Mouse (Mus musculus) cerebellum, adult 11-12 months (tissue): ENCODE measurements around the gene Tnn.

Source experiments
- DNase-seq: peaks from one replicate; pipeline ENCODE4 v3.0.0; 2022

Tnn gene

DNA sequence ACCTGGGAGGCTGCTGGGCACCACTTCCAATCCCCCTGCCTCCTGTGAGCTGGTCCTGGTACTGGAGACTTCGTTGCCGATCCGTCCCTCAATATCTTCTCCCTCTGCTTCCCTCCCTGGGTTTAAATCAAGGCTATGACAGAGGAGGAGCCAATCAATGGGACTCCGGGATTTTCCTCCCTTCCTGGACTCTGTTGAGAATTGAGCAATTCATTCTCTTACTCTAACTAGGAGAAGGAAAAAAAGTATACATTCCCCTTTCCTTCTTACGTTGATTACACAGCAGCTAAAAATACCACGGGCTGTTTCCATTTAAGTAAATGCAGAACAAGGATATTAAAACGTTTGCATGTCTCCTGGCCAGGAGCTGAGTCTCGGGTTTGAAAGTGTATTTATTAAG, at the start of gene Tnn:
Gene Tnn, minus strand, starts transcription at position 101 of the 400 bp plus-strand sequence.
- no peak for DNase-seq

DNA sequence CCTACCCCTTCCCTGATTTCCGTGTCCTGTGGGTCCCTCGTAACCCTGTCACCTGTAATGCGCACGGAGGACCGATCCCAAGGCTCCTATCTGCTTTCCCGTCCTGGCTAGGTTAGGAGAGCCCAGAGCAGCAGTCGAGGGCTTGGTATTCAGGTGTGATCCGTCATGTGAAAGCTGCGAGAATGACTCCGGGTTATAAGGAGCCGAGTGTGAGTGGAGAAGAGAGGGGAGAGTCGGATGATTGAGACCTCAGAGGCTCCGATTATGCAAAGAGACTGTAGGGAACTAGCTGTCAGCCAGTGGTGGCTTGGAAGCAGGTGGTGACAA, 41.9 kb upstream of the Tnn start:
- no peak for DNase-seq

DNA sequence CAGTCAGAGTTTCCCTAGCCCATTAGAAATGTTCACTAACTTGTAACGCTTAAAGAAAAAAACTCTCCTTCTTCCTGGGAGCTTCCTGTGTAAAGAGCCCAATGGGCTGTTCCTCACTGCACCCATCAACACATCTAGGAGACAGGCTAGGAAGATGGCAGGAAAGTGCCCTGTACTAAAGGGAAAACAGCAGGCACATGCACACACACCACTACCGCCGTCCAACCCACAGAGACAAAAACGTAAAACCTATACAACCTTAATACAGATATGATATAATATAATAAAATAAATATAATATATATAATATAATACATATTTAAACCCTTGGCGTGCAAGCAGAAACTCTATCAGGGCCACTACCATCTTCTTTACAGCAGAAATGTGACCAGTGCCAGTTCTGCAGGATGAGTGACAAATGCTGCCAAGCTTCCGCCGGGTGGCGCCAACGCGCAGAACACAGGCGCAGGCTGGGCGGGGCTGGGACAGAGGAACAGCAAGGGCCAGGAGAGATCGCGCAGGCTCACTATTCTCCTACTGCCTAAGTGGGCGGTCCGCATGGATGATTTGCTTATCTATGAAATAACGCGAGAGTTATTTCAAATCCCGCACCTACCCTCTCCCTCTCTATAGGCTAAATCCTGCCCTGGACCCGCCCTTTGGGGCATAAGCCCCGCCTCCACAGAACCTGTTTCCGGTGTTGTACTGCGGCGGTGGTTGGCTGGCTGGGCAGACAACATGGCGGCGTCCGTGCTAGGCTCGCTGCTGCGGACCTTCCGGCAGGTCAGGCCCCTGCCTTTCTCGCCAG, 41.4 kb upstream of the Tnn start, which contains the start of gene Mrps14:
Gene Mrps14, plus strand, starts transcription at position 687 of the 808 bp plus-strand sequence.
- DNase-seq: peak; percentile 99

DNA sequence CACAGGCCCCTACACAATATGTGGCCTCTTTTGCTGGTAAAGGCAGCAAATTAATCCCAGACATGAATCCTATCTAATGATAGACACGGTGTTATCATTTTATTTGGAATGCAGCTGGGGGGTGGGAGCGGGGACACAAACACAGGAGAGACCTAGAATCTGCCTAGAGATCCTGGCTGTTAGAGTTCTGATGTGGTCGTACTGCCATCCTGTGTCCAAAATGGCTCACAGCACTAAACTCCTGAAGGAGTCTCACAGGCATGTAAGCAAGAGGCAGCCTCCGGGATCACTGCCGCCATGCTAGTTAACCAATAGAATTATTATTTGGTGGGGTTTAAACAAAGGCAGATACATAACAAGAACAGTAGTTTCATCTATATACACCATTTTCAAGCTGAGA, 31.1 kb upstream of the Tnn start:
- no peak for DNase-seq

DNA sequence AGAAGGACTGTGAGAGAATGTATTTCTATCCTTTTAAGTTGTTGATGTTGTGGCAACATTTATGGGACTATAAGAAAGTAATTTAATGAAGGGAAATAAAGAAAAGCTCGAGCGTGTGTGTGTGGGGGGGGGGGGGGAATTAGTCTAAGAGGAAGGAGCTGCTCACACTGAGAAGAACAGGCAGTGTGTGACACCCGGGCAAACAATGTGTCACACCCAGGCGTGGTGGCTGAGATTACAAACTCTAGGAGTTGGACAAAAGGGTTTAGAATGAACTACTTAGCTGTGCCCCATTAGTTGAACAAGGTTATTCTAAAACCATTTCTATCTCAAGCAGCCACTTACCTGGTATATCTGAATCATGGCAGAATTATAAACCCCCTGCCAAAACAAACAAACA, 27.8 kb upstream of the Tnn start:
- no peak for DNase-seq

DNA sequence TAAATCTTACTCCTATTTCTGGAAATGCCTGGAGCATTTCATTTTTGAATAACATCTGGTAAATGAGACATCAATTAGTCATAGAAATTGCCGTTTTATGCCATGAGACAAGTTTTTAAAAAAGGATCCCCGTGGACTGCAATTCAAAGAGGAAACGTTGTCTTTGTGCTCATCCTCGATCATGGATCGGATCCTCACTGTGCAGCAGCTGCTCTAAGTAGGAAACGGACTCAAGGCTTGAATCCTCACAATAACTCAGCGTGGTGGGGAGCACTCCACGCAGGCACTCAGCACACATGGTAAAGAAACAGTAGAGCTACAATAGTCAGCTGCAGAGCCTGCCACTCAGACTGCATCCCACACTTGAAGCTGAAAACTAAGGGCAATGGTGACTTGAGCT, 23.5 kb upstream of the Tnn start:
- no peak for DNase-seq

DNA sequence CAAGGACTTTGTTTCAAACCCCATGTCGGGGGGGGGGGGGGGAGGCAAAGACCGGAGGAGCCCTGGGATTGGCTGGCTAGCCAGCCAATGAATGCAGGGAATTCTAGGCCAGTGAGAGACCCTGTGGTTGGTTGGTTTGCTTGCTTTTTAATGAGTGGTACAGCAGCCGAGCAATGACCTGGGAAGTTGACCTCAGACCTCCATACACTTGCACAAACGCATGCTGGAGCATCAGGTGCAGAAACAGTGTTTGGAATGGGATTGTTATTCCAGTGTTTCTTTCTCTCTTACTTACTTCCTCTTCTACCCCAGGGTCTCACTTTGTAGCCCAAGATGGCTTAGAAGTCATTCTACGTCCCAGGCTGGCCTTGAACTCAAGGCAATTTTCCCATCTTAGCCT, 13.2 kb upstream of the Tnn start:
- DNase-seq: no peak

DNA sequence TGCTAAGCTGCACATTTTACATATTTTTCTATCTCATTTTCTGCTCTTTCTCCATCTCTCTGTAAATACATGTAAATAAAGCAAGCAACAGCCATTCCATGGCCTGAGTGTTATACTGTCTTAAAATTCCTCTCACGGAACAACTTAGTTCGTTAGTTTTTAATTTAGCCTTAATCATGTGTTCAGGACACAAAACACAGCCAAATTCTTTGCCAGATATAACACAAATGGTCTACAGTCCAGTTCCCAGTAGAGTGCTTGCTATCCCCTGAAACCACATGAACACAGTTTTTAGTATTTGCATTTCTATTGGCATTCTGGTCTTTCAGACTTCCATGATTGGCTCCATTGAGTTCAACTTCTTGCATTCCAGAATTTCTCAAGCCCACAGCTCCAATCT, 4.8 kb upstream of the Tnn start:
- no peak for DNase-seq

DNA sequence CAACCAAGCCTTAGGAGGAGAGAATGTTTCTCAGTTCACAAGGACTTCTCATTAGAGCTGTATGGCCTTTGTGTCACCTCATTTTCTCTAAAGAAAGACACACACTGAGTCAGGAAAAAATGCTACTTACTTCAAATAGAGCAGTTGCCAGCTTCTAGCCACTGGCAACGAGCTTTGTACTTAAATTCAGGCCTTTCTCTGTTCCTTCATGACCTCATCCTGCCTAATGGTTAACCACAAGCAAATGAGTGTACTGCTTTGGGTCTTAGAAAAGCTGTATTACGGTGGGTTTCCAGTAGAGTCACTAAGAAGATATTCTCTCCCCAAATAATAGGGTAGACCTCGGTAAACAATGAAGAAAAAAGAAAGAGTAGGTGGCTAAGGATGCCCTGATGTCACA, 2.7 kb downstream of the Tnn start:
- DNase-seq: no peak

DNA sequence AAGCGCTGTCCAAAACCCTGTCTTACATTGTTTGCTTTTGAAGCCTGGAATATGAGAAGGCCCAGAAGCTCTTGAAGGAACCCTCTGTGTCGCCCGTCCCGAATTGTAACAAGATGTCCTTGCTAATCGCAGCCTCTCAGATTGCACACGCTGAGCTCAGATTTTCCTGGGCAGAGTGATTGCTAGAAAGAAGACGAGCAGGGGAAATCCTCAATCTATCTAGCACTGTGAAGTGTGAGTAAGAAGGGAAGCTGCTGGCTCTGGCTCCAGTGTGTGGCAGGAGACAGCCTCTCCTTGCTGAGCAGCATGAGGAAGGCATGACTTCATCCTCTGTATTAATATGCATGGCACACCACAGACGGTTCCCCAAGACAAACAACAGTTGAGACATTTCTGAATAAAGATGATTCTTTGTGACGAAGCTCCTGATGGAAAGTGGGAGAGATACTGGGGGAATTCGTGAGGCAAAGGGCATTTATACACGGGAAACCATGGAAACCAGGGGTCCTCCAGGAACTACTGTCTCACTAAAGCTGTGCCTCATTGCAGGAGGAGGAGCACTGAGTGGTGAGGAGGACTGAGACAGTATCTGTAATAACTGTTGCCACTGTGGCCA, 4.0 kb downstream of the Tnn start:
- no peak for DNase-seq

DNA sequence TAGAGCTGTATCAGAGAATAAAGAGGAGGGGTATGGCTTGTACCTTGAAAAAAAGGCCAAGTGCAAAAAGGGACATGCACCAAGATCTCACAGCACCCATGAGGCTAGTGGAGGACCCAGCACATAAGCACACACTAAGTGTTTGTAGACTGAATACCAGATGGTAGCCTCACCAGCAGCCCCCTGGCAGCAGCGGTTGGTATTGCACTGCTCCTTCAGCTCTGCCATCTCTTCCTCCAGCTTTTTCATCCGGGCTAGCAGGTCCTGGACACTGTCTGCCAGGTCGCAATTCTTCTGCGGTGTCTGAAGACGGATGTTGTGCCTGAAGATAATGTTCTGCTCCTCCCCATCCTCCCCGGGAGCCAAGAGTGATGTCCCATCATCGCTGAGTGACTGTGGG, 6.1 kb downstream of the Tnn start:
- no peak for DNase-seq

DNA sequence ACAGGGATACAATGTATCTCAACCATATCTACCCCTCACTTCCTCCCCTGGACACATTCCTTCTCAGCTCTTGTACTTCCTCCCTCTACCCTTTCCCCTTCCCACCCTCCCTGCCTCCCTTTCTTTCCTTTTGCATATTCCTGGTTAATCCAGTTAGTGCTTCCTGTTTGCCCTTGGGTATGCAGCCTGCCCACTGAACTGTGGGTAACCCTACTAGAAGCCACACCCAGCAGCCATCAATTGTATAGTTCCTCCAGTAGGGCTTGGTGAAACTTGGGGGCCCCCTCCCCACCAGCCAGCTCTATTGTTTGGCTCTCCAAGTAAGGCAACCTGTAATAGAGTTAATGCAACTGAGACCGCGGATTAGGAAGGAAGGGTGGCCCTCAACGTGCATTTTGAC, 7.8 kb downstream of the Tnn start:
- no peak for DNase-seq

DNA sequence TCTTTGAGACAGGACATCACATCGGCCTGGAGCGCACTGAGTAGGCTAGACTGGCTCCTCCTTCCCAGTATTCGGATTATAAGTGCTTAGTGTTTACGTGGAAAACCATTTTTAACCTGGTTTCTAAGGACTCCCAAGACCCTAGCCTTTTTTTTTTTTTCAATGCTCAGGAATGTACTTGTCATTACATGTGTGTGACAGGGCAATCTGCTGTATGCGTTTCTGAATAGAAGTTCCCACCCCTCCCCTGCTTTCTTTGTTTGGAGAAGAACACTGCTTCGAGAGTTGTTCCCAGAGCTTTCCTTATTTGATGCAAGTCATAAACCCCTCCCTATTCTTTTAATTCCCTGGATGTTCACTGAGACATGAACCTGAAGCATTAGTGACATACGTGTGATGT, 9.0 kb downstream of the Tnn start:
- DNase-seq: no peak

DNA sequence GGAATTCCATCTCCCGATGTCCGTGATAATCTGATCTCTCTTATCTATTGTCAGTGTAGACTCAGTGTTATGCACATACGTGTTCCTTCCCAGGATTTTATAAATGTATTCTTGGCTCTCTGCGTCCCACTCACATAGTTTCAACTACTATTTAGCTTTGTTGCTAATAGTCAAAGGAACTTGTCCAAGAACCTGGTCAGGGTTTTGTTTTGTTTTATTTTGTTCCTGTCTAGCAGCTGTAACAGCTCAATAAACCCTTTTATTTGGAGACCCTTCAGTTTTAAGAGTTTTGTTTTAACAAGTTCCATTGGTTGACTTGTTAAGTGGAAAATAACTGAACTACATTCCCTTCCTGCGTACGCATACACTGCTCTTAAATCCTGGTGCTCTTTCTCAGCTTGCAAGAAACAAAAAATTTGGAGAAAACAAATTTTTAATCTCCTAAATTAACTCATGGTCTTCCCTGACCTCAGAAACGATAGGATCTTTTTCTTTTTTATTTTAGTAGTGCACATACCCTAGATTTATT, 17.0 kb downstream of the Tnn start:
- no peak for DNase-seq

DNA sequence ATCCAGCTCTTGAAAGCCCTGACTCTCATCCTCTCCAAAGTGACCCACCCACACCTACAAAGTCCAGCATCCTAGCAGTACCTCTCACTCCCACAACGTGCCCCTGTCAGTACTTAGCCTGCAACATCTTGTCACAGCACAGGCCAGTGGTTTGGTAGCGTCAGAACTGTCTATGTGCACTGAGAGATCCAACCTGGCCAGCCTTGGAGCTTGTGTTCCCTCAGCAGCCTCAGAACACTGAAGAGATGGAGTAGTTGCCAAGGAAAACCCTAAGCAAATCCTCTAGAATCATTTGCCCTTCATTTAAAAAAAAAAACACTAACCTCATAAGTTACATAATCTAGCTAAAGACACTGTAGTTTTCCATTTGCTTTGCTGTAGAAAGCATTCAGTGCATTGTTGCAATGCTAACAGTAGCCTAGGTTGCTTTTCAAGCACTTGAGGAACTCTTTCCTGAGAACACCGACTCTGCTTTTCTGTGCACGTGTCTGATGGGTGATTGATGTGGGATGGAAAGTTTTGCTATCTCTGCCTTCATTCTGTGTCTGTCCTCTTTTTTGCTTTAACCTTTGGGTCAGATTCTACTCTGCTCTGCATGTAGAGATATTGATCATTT, 19.8 kb downstream of the Tnn start:
- no peak for DNase-seq

DNA sequence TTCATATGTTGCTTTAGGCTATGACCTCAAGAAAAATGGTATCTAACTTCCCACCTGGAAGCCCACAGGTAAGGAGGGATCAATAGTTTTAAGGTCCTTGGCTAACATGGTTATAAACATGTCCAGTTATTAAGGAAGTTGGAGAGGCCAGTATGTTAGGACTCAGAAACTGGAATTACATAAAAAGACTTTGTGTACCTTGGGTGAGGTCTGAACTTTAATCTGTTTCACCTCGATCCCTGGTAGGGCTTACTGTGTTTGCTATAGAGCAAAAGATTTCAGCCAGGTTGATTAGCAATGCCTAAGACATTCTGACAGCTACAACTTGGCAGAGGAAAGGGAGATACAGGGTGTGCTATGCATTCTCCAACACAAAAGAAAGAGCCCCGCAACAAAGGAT, 29.4 kb downstream of the Tnn start:
- DNase-seq: no peak

DNA sequence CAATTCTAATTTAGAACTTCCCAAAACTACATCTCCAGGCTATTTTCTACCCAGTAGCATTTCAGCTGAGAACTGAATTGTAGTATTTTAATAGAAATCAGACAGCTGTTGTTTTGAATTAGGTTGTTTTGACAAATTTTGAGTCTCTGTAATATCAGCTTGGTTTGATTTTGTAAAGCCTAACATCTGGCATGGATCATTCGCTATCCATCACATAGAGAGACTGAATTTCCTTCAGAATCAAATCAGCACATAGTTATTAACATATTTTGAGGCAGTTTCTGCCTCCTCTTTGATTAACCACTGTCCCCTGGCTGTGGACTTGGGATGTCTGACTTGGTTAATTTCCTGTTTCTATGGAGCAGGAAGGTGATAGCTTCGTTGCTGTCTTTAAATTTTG, 44.8 kb downstream of the Tnn start:
- DNase-seq: no peak

DNA sequence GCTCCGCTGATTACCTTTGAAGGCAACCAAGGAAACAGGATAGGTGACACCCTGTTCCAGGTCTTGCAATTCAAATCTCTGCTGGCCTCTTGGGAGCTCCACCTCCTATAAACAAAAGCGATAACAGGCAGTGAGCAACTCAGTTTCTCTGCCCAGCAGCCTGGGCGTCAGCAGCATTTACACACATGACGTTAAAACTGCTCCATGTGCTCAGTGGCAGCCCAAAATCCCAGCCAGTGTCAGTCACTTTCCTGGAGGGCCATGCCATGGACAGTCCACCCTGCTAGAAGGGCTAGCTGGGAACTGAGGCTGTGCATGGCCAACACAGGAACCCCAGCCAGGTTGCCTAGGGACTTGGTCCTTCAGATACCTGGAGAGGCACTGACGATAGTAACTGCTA, 48.0 kb downstream of the Tnn start:
- DNase-seq: no peak

DNA sequence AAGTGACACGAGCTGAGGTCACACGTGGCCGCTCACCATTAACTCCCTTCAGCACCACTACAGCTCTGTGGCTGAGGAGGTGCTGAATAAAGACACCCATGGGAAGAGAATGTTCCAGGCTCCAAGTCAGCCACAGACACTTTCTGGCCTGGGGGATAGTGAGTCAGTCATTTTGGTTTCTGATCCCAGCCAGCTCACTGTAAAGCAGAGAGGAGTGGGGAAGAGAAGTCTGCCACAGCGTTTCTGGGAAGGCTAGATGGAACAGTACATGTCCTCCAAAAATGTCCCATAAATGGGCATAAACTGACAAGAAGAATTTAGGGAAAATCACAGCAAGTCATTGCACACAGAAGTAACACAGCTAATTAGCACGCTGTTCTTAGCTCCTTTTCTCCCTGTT, 52.4 kb downstream of the Tnn start:
- DNase-seq: no peak

DNA sequence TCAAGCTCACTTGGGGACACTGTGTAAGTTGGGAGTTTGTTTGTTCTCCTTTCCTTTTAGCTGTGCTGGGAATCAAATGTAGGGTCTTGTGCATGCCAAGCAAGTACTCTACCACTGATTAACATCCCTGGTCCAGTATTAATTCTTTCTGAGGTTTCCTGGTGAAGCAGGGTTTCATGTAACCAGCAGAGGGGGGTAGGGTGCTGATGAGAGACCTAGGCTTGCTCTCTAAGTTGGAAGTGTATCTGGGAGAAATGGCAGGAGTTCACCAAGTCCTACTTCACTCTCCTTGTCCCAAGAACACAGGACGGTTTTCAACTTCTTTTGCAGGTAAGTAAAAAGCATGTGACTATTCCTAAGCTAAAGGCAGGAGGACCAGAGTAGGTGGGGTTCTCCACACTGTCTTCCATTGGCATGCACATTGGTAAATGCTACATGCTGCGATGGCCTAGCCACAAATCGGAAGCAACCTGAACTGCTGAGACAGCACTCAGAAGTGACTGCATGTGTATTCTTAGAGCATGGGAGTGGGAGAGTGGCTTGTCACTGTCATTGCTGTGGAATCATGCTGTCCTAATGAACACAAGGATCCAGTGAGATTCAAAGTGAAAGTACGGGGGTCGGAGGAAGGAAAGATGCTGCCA, 53.6 kb downstream of the Tnn start:
- no peak for DNase-seq

DNA sequence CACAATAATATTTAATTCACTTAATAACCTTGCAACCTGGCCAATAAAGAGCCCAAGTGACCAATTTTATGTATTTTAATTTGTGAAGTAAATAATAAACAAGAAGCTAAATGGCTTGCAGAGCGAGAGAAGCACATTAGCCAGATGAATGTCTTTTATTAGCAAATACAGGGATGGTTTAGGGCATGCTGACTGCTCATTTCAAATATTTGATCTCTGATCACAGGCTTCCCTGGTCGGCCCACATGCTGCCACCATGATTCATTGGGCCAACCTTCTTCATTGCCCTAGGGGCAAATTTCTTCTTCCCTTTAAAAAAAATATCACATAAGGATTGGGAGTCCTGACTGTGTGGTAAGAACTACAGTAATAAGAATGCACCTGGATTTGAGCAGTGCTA, 66.7 kb downstream of the Tnn start:
- no peak for DNase-seq

DNA sequence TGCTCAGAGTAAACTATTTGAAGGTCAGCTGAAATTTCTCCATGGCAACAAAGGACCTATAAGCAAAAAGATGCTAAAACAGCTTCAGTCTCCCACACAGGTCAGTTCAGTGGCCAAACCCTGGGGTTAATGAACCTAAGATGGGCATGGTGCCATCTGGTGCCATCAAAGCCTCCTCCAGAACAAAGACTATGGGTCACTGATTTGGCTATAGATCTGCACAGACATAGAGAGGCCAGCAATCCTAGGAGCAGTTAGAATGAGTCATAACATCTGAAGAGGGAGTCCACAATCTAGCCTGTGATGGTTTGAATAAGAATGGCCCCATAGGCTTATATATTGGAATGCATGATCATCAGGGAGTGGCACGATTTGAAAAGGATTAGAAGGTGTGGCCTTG, 69.1 kb downstream of the Tnn start:
- no peak for DNase-seq

DNA sequence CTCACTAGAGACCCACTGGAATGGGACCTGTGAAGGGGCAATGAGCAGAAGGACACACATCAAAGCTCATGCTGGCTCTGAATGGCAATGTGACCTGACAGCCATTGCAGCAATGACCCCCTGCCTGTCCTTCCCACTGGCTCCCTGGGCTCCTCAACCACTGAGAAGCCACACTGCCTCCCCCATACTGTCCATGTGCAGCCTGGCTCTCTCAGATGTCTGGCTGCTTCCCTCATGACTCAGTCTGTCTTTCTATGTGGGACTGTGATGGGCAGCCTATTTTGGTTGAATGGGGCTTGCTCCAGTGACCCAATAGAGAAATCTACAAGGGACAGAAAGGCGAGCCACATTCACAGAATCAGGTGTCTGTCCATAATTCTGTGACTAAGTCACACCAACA, 70.7 kb downstream of the Tnn start:
- DNase-seq: no peak
